Mouse (Mus musculus): ENCODE data around the gene Wbp2. TPM values are rescaled to one million over a fixed set of nuclear protein-coding genes. Genes with fewer than 3 reads are reported as not detected.
A peak's percentile ranks its signal among the peaks of the same experiment; 100 is the strongest.

Wbp2 gene
- polyA plus RNA-seq, 1 experiment from 2014 or later, result 105 TPM

DNA sequence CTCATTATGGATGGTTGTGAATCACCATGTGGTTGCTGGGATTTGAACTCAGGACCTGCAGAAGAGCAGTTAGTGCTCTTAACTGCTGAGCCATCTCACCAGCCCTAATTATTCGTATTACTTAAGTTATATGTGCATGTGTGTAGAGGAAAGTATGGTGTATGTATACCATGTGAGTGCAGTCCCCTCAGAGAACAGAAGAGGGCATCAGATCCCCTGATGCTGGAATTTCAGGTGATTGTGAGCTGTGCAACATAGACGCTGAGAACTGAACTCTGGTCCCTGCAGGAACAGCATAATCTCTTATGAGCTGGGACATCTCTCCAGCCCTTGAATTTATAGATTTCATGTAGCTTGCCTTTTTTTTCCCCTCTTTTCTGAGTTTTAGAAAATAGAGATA, 45.0 kb downstream of the Wbp2 start:
- H3K4me2 ChIP-seq (ENCODE audit: low read depth), result no peak overlapping the region
- 100% methylated on average over 2 of the region's 2 CpGs for WGBS
- ATAC-seq (ENCODE audit: insufficient read depth, low FRiP score, low TSS enrichment) (no peak), DNase-seq (ENCODE audit: low spot score) (no peak)
- peaks cover 9% of the 10 kb centered on the region for H3K36me3 ChIP-seq (ENCODE audit: control insufficient read depth, insufficient read depth, low read length)
- no peak overlapping the region for H3K27ac ChIP-seq (ENCODE audit: low read depth, low read length)
- no peaks in the 10 kb centered on the region for H3K4me1 ChIP-seq (ENCODE audit: control insufficient read depth, insufficient read depth, low read length)
- no peaks in the 10 kb centered on the region for H3K27me3 ChIP-seq (ENCODE audit: control insufficient read depth, insufficient read depth, low read length)
- no peak overlapping the region for H3K9ac ChIP-seq (ENCODE audit: low read length)
- no peaks in the 10 kb centered on the region for H3K9me3 ChIP-seq (ENCODE audit: control insufficient read depth, low read length)
- no peak overlapping the region for H3K4me3 ChIP-seq (ENCODE audit: low read depth, low read length)

DNA sequence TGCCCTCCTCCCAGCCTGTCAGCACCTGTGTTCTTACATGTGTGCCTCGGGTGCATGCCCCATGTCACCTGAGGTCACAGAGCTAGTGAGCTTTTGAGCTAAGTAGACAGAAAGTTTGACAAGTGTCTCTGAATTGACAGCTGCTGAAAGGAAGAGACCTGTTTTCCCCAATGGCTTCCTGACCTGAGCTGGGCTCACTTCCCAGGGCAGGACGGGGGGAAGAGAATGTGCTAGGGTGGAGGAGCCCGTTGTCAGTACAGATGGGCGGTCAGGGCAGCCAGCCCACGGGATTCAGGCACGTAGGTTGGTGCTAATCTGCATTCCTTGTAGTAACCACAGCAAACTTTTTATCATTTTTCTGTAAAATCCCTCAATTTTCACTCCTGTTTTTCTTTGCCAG, 46.2 kb downstream of the Wbp2 start:
- ATAC-seq (ENCODE audit: insufficient read depth, low FRiP score, low TSS enrichment), result no peak
- H3K27ac ChIP-seq (ENCODE audit: low read depth, low read length), result no peak overlapping the region
- H3K9ac ChIP-seq (ENCODE audit: low read length), result no peak overlapping the region

DNA sequence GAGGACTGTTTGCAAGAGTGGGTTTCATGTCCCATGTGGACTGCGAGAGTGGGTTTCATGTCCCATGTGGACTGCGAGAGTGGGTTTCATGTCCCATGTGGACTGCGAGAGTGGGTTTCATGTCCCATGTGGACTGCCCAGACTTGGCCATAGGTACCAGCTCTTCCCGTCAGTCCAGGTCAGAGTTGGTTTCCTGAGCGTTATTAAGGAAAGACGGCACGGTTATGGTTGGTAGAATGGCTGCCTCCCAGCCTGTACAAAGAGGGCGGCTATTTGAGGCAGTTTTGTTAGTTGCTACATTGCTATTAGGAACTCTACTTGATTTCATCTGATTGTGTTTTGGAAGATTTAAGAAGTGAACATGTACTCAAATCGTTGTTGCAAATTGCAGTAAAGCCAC, 49.0 kb downstream of the Wbp2 start:
- H3K36me3 ChIP-seq (ENCODE audit: control insufficient read depth, insufficient read depth, low read length), result peaks cover 9% of the 10 kb centered on the region
- ATAC-seq (ENCODE audit: insufficient read depth, low FRiP score, low TSS enrichment) (no peak), DNase-seq (ENCODE audit: low spot score) (no peak)
- H3K9ac ChIP-seq (ENCODE audit: low read length), result no peak overlapping the region
- H3K27ac ChIP-seq (ENCODE audit: low read depth, low read length), result no peak overlapping the region
- H3K4me3 ChIP-seq (ENCODE audit: low read depth, low read length), result no peak overlapping the region
- no peaks in the 10 kb centered on the region for H3K9me3 ChIP-seq (ENCODE audit: control insufficient read depth, low read length)
- no peak overlapping the region for H3K4me2 ChIP-seq (ENCODE audit: low read depth)
- 93% methylated on average over 9 of the region's 9 CpGs for WGBS
- no peaks in the 10 kb centered on the region for H3K27me3 ChIP-seq (ENCODE audit: control insufficient read depth, insufficient read depth, low read length)
- no peaks in the 10 kb centered on the region for H3K4me1 ChIP-seq (ENCODE audit: control insufficient read depth, insufficient read depth, low read length)

More for the DNA sequence above, 46.2 kb downstream of the Wbp2 start:
- H3K4me3 ChIP-seq (ENCODE audit: low read depth, low read length), result no peak overlapping the region
- H3K36me3 ChIP-seq (ENCODE audit: control insufficient read depth, insufficient read depth, low read length), result peaks cover 9% of the 10 kb centered on the region
- WGBS, result 96% methylated on average over 6 of the region's 6 CpGs
- no peaks in the 10 kb centered on the region for H3K4me1 ChIP-seq (ENCODE audit: control insufficient read depth, insufficient read depth, low read length)
- H3K9me3 ChIP-seq (ENCODE audit: control insufficient read depth, low read length), result no peaks in the 10 kb centered on the region
- no peaks in the 10 kb centered on the region for H3K27me3 ChIP-seq (ENCODE audit: control insufficient read depth, insufficient read depth, low read length)
- no peak for DNase-seq (ENCODE audit: low spot score)
- no peak overlapping the region for H3K4me2 ChIP-seq (ENCODE audit: low read depth)

DNA sequence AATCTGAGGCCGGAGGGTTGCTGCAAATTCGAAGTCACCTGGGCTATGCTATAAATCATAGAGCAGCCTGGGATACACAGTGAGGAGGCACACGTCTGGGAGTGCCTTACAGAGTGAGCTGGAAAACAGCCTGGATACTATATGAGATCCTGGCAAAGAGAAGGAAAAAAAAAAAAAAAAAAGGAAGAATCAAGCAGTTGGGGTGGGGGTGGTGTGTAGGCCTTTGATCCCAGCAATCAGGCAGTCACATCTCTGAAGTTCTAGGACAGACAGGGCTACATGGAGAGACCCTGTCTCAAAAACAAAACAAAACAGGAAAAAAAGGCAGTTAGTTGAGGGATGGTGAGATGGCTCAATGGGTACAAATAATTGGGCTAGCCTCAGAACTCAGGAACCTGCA, 50.1 kb downstream of the Wbp2 start:
- ATAC-seq (ENCODE audit: insufficient read depth, low FRiP score, low TSS enrichment) (no peak), DNase-seq (ENCODE audit: low spot score) (no peak)
- 75% methylated on average over 3 of the region's 3 CpGs for WGBS
- peaks cover under 1% of the 10 kb centered on the region; the same call in 1 of the 2 replicates for H3K4me1 ChIP-seq (ENCODE audit: control insufficient read depth, insufficient read depth, low read length)
- no peak overlapping the region for H3K9ac ChIP-seq (ENCODE audit: low read length)
- no peaks in the 10 kb centered on the region for H3K27me3 ChIP-seq (ENCODE audit: control insufficient read depth, insufficient read depth, low read length)
- no peak overlapping the region for H3K4me2 ChIP-seq (ENCODE audit: low read depth)
- H3K27ac ChIP-seq (ENCODE audit: low read depth, low read length), result no peak overlapping the region
- peaks cover 9% of the 10 kb centered on the region for H3K36me3 ChIP-seq (ENCODE audit: control insufficient read depth, insufficient read depth, low read length)
- no peaks in the 10 kb centered on the region for H3K9me3 ChIP-seq (ENCODE audit: control insufficient read depth, low read length)
- H3K4me3 ChIP-seq (ENCODE audit: low read depth, low read length), result no peak overlapping the region

DNA sequence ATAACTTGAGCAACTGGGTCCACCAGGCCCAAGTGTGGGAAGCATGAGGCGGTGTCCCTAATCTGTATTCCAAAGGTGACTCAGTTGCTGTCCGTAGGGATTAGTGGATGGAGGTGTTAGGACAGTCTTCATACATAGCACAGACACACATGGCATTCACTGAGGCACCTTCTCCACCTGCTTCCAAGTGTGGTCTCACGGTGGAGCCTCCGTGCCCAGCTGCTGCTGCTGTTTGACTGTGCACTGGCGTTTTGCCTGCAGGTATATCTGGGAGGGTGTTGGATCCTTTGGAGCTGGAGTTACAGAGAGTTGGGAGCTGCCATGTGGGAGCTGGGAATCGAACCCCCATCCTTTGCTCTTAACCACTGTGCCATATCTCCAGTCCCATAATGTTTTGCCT, 52.2 kb downstream of the Wbp2 start:
- Histone ChIP-seq H3K9me3 (ENCODE audit: control insufficient read depth, low read length) (no peaks in the 10 kb centered on the region), H3K4me1 (ENCODE audit: control insufficient read depth, insufficient read depth, low read length) (peaks cover 9% of the 10 kb centered on the region), H3K27ac (ENCODE audit: low read depth, low read length) (no peak overlapping the region), H3K27me3 (ENCODE audit: control insufficient read depth, insufficient read depth, low read length) (no peaks in the 10 kb centered on the region), H3K4me2 (ENCODE audit: low read depth) (no peak overlapping the region), H3K9ac (ENCODE audit: low read length) (no peak overlapping the region), H3K36me3 (ENCODE audit: control insufficient read depth, insufficient read depth, low read length) (peaks cover 4% of the 10 kb centered on the region), H3K4me3 (ENCODE audit: low read depth, low read length) (no peak overlapping the region)
- no peak for DNase-seq (ENCODE audit: low spot score)
- no peak for ATAC-seq (ENCODE audit: insufficient read depth, low FRiP score, low TSS enrichment)
- 96% methylated on average over 6 of the region's 6 CpGs for WGBS

DNA sequence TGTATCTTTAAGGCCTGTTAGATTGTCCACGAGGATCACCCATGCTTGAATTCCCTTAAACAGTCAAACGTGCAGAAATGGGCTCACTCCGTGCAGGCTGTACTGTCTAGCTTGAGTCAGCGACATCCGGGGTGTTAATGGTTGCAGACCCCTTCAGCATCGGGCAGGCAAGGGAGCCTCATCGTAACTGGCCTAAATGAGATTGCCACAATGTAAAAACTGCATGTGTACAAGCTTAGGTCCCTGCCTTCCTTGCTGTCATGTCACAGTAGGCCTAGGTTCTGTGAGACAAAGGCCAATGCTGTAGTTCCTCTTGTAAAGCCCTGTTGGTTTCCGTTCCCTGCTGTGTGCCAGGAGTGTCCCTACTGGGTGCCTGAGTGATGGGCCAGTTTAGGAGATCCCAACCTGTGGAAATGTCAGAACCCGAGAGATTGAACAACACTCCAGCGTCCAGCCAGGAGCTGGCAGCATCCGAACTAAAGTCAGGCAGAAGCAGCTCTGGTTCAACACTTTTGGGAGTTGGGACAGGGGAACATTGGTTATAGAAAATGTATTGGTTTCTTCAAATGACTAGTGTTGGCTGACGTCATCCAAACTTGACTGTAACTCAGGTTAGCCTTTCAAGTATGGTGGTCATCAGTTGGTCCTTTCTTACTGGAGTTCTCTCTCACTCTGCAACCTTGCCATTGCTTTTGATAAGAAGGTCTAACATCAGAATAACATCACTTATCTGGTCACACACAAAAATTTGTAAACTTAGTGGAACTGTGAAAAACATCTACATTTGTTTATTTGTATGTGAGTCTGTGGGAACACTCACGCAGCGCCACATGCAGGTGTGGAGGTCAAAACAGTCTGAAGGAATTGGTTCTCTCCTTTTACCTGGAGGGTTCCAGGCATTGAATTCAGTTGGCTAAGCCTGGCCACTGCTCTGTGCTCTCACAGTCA, 55.6 kb downstream of the Wbp2 start:
- H3K4me1 ChIP-seq (ENCODE audit: control insufficient read depth, insufficient read depth, low read length), result peaks cover 9% of the 10 kb centered on the region
- peak overlapping the region; percentile 89 for H3K4me2 ChIP-seq (ENCODE audit: low read depth)
- H3K27me3 ChIP-seq (ENCODE audit: control insufficient read depth, insufficient read depth, low read length), result no peaks in the 10 kb centered on the region
- peak overlapping the region; percentile 97 for H3K27ac ChIP-seq (ENCODE audit: low read depth, low read length)
- H3K9ac ChIP-seq (ENCODE audit: low read length), result peak overlapping the region; percentile 98
- 26% methylated on average over 14 of the region's 14 CpGs for WGBS
- DNase-seq (ENCODE audit: low spot score) (no peak), ATAC-seq (ENCODE audit: insufficient read depth, low FRiP score, low TSS enrichment) (peak; percentile 14)
- H3K9me3 ChIP-seq (ENCODE audit: control insufficient read depth, low read length), result no peaks in the 10 kb centered on the region
- peak overlapping the region; percentile 79 for H3K4me3 ChIP-seq (ENCODE audit: low read depth, low read length)
- no peaks in the 10 kb centered on the region for H3K36me3 ChIP-seq (ENCODE audit: control insufficient read depth, insufficient read depth, low read length)

DNA sequence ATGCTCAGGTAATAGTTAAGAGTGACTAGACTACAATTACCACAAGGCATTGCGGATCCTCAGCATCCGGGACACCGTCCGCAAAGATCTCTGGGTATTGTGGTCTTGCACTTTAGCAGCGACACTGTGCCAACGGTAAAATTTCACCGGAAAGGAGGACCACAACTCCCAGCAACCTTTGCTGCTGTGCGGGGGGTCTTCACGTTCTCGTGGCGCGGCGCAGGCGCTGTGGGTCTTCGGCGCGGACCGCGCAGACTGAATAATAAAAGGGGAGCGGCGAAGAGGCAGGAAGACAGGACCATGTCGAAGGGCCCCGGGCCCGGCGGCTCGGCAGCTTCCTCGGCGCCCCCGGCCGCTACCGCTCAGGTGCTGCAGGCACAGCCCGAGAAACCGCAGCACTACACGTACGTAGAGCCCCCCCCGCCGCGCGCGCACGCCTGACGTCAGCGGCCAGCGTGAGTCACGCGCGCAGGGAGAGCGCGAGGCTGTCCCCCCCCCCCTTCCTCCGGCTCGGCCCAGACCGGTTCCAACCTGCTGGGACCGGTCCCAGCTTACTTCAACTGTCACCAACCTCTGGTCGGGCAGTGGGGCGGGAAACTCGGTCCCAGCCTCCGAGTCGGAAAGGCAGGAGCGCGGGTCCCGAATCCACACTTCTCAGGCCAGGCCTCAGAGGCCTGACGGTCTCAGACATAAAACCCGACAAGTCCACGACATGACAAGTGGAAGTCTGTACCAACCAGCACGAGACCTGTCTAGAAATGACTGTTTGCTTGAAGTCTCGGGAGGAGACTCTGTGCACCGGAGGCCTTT, 56.5 kb downstream of the Wbp2 start, which contains the start of gene Unk:
Gene Unk, plus strand, starts transcription at position 235 of the 810 bp plus-strand sequence.
- H3K9ac ChIP-seq (ENCODE audit: low read length), result peak within 1 kb of the TSS; percentile 98
- peaks cover 9% of the 10 kb centered on the region for H3K4me1 ChIP-seq (ENCODE audit: control insufficient read depth, insufficient read depth, low read length)
- peak within 1 kb of the TSS; percentile 79 for H3K4me3 ChIP-seq (ENCODE audit: low read depth, low read length)
- DNase-seq (ENCODE audit: low spot score) (peak; percentile 97), ATAC-seq (ENCODE audit: insufficient read depth, low FRiP score, low TSS enrichment) (peak; percentile 91)
- no peaks in the 10 kb centered on the region for H3K9me3 ChIP-seq (ENCODE audit: control insufficient read depth, low read length)
- H3K4me2 ChIP-seq (ENCODE audit: low read depth), result peak within 1 kb of the TSS; percentile 89
- no peaks in the 10 kb centered on the region for H3K27me3 ChIP-seq (ENCODE audit: control insufficient read depth, insufficient read depth, low read length)
- WGBS, result under 1% methylated on average over 62 of the region's 67 CpGs
- peak within 1 kb of the TSS; percentile 97 for H3K27ac ChIP-seq (ENCODE audit: low read depth, low read length)
- H3K36me3 ChIP-seq (ENCODE audit: control insufficient read depth, insufficient read depth, low read length), result no peaks in the 10 kb centered on the region

DNA sequence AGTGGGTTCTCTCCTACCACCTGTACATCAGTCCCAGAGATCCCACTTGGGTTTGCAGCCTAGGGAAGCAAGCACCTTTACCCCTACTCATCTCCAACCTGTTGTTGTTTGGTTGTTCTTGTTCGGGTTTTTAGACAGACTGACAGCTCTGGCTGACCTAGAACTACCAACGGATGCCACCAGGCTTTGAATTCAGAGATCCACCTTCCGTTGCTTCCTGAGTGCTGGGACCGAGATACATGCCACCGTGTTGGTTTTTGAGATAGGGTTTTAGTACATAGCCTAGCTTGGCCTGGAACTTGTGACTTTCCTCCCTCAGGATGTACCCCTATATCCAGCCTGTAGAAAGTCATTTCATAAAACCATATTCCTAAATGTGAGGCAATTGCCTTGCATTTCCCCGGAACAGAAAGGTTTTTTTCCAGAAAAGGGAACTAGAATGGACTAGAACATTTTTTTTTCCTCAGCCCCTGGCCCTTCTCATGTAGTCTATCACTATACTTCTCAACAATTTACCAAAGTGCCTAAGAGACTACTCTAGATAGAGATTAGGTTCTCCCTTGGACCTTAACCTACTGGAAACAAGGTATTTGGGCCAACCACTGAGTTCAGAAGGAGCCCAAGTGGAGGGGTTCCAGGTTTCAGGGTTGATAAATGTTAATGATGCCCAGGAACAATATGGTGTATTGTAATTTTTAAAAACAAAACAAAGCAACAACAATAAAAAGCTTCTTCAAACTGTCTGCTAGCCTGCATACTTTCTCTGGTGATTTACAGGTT, 57.5 kb downstream of the Wbp2 start:
- ATAC-seq (ENCODE audit: insufficient read depth, low FRiP score, low TSS enrichment), result no peak
- no peak for DNase-seq (ENCODE audit: low spot score)
- H3K27me3 ChIP-seq (ENCODE audit: control insufficient read depth, insufficient read depth, low read length), result no peaks in the 10 kb centered on the region
- H3K4me2 ChIP-seq (ENCODE audit: low read depth), result peak overlapping the region; percentile 55
- no peak overlapping the region for H3K27ac ChIP-seq (ENCODE audit: low read depth, low read length)
- H3K36me3 ChIP-seq (ENCODE audit: control insufficient read depth, insufficient read depth, low read length), result no peaks in the 10 kb centered on the region
- 79% methylated on average over 6 of the region's 6 CpGs for WGBS
- peaks cover 9% of the 10 kb centered on the region for H3K4me1 ChIP-seq (ENCODE audit: control insufficient read depth, insufficient read depth, low read length)
- H3K9ac ChIP-seq (ENCODE audit: low read length), result no peak overlapping the region
- peak overlapping the region; percentile 27 for H3K4me3 ChIP-seq (ENCODE audit: low read depth, low read length)
- no peaks in the 10 kb centered on the region for H3K9me3 ChIP-seq (ENCODE audit: control insufficient read depth, low read length)
